Mouse (Mus musculus) MEL (cell line): Measurements from ENCODE around the gene Kdelc2. TPM values are rescaled to one million over a fixed set of nuclear protein-coding genes. Genes with fewer than 3 reads are reported as not detected.

Experiments used
- DNase-seq: peaks from one replicate; pipeline ENCODE4 v3.0.0; 2011; ENCODE audit warnings: low read depth, low spot score
- H3K27ac ChIP-seq: 2 replicates; pipeline ENCODE4 v1.5.1; 2012; ENCODE audit warnings: low read depth, mild to moderate bottlenecking, control low read depth, low read length, moderate library complexity; ENCODE audit not compliant: control insufficient read depth
- H3K27me3 ChIP-seq, 2 experiments: fragments of 150-350 bp in 1 of 2; sonication (generic) in 1 of 2; 2 replicates each; pipeline ENCODE4 v1.6.1; 2012; ENCODE audit warnings: low read length in 2 of 2, mild to moderate bottlenecking in 2 of 2, improper control_type of control experiment in 1 of 2, moderate library complexity in 1 of 2; ENCODE audit not compliant: insufficient read depth in 2 of 2, control insufficient read depth in 1 of 2
- H3K36me3 ChIP-seq, 2 experiments: 2 replicates each; pipeline ENCODE4 v1.6.1; 2012 to 2014; ENCODE audit warnings: low read length in 2 of 2, improper control_type of control experiment in 1 of 2, inconsistent platforms in 1 of 2, mild to moderate bottlenecking in 1 of 2; ENCODE audit not compliant: insufficient read depth in 2 of 2, control insufficient read depth in 1 of 2
- H3K4me1 ChIP-seq, 2 experiments: fragments of 150-350 bp in 1 of 2; sonication (generic) in 1 of 2; 2 replicates each; pipeline ENCODE4 v1.6.1; 2012; ENCODE audit warnings: low read length in 2 of 2, improper control_type of control experiment in 1 of 2, mild to moderate bottlenecking in 1 of 2; ENCODE audit not compliant: insufficient read depth in 2 of 2, control insufficient read depth in 1 of 2
- H3K4me3 ChIP-seq, 2 experiments: fragments of 150-350 bp in 1 of 2; sonication (generic) in 1 of 2; 2 replicates each; pipeline ENCODE4 v1.5.1; 2012; ENCODE audit warnings: low read depth in 2 of 2, low read length in 2 of 2, mild to moderate bottlenecking in 2 of 2, moderate library complexity in 2 of 2, control low read depth in 1 of 2, improper control_type of control experiment in 1 of 2; ENCODE audit not compliant: control insufficient read depth in 1 of 2, insufficient read depth in 1 of 2
- H3K79me2 ChIP-seq: 2 replicates; pipeline ENCODE4 v1.6.1; 2012; ENCODE audit warnings: mild to moderate bottlenecking, low read length, moderate library complexity; ENCODE audit not compliant: control insufficient read depth, poor library complexity, insufficient read depth
- H3K9ac ChIP-seq: 2 replicates; pipeline ENCODE4 v1.6.1; 2012; ENCODE audit warnings: low read depth, mild to moderate bottlenecking, control low read depth, low read length, moderate library complexity; ENCODE audit not compliant: control insufficient read depth, poor library complexity, severe bottlenecking
- H3K9me3 ChIP-seq: fragments of 150-350 bp; sonication (generic); replicated peaks from 2 replicates; pipeline ENCODE4 v1.6.1; 2012; ENCODE audit warnings: mild to moderate bottlenecking, low read length, improper control_type of control experiment, moderate library complexity; ENCODE audit not compliant: insufficient read depth
- BHLHE40 ChIP-seq: IDR thresholded peaks from 2 replicates; pipeline ENCODE4 v1.6.1; 2012; ENCODE audit warnings: low read depth, mild to moderate bottlenecking, inconsistent platforms, low read length, improper control_type of control experiment, borderline replicate concordance
- CHD1 ChIP-seq: IDR thresholded peaks from 2 replicates; pipeline ENCODE4 v1.6.1; 2012; ENCODE audit warnings: low read depth, mild to moderate bottlenecking, inconsistent platforms, low read length, improper control_type of control experiment
- CTCF ChIP-seq, 3 experiments: IDR thresholded peaks in 2 of 3; conservative IDR thresholded peaks in 1 of 3; 2 replicates each; pipeline ENCODE4 v1.5.1; 2011 to 2012; ENCODE audit warnings: low read length in 3 of 3, low read depth in 2 of 3, mild to moderate bottlenecking in 2 of 3, improper control_type of control experiment in 1 of 3, inconsistent platforms in 1 of 3, mixed read lengths in 1 of 3, moderate library complexity in 1 of 3; ENCODE audit not compliant: control insufficient read depth in 1 of 3, insufficient read depth in 1 of 3, poor library complexity in 1 of 3, severe bottlenecking in 1 of 3
- EP300 ChIP-seq, 2 experiments: IDR thresholded peaks; 2 replicates each; pipeline ENCODE4 v1.6.1; 2011; ENCODE audit warnings: improper control_type of control experiment in 2 of 2, low read length in 2 of 2, low read depth in 1 of 2, mild to moderate bottlenecking in 1 of 2
- GATA1 ChIP-seq: IDR thresholded peaks from 2 replicates; pipeline ENCODE4 v1.6.1; 2011; ENCODE audit warnings: low read depth, low read length, improper control_type of control experiment
- JUND ChIP-seq: IDR thresholded peaks from 2 replicates; pipeline ENCODE4 v1.6.1; 2011; ENCODE audit warnings: low read depth, mild to moderate bottlenecking, improper control_type of control experiment, low read length
- KAT2A ChIP-seq: conservative IDR thresholded peaks from 2 replicates; pipeline ENCODE4 v1.6.1; 2012; ENCODE audit warnings: low read depth, low read length, improper control_type of control experiment, inconsistent platforms
- MAX ChIP-seq: IDR thresholded peaks from 2 replicates; pipeline ENCODE4 v1.6.1; 2011; ENCODE audit warnings: low read length, improper control_type of control experiment
- MAZ ChIP-seq: IDR thresholded peaks from 2 replicates; pipeline ENCODE4 v1.6.1; 2012; ENCODE audit warnings: low read depth, mild to moderate bottlenecking, inconsistent platforms, low read length, improper control_type of control experiment
- RAD21 ChIP-seq: IDR thresholded peaks from 2 replicates; pipeline ENCODE4 v1.6.1; 2011; ENCODE audit warnings: mild to moderate bottlenecking, low read depth, low read length, improper control_type of control experiment
- RCOR1 ChIP-seq: IDR thresholded peaks from 2 replicates; pipeline ENCODE4 v1.6.1; 2012; ENCODE audit warnings: low read depth, mild to moderate bottlenecking, inconsistent platforms, low read length, improper control_type of control experiment
- SIN3A ChIP-seq: IDR thresholded peaks from 2 replicates; pipeline ENCODE4 v1.6.1; 2012; ENCODE audit warnings: low read length, improper control_type of control experiment, inconsistent platforms
- SMC3 ChIP-seq: IDR thresholded peaks from 2 replicates; pipeline ENCODE4 v1.6.1; 2011; ENCODE audit warnings: low read depth, low read length, improper control_type of control experiment
- USF2 ChIP-seq, 2 experiments: IDR thresholded peaks; 2 replicates each; pipeline ENCODE4 v1.6.1; 2011 to 2012; ENCODE audit warnings: improper control_type of control experiment in 2 of 2, low read length in 2 of 2, borderline replicate concordance in 1 of 2, inconsistent platforms in 1 of 2, low read depth in 1 of 2, mild to moderate bottlenecking in 1 of 2; ENCODE audit not compliant: insufficient read depth in 1 of 2
- ZKSCAN1 ChIP-seq: IDR thresholded peaks from 2 replicates; pipeline ENCODE4 v1.6.1; 2012; ENCODE audit warnings: low read depth, mild to moderate bottlenecking, inconsistent platforms, low read length, improper control_type of control experiment, moderate library complexity
- ZNF384 ChIP-seq: IDR thresholded peaks from 2 replicates; pipeline ENCODE4 v1.6.1; 2012; ENCODE audit warnings: low read depth, mild to moderate bottlenecking, inconsistent platforms, low read length, improper control_type of control experiment
- polyA plus RNA-seq, 2 experiments: library from polyadenylated mRNA; stranded (reverse) in 1 of 2; unstranded in 1 of 2; fragments of >175 nt in 1 of 2; fragments of >200 nt in 1 of 2; gene quantifications; 2 replicates each; pipeline versions ENCODE4 v1.2.1 to v1.2.4; 2012; ENCODE audit warnings: low replicate concordance in 2 of 2, low read depth in 1 of 2; ENCODE audit not compliant: insufficient read length in 2 of 2, insufficient read depth in 1 of 2, missing spikeins in 1 of 2
- total RNA-seq: library from RNA; depleted of rRNA; stranded (reverse); fragments of 300-350 nt; gene quantifications from 2 replicates; pipeline ENCODE4 v1.2.3, GENCODE M21; 2012

The Kdelc2 gene
- total and polyA plus RNA-seq, 3 experiments: 0.04 to 0.31 TPM; not detected in 1

DNA sequence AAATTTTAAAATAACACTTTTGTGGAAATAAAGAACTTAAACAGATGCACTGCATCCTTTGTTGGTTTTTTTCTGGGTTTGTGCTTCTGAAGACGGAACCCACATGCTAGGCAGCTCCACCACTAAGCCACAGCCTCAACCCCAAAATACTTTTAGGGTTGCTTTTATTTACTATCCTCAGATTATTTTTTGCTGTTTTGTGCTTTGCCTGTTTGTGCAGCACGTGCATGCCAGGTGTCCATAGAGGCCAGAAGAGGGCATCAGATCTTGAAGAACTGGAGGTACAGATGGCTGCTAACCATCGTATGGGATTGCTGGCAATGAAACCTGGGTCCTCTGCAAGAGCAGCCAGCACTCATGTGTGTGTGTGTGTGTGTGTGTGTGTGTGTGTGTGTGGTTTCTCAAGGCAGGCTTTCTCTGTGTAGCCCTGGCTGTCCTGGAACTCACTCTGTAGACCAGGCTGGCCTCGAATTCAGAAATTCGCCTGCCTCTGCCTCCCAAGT, 2.7 kb upstream of the Kdelc2 start:
- Histone ChIP-seq H3K27me3 (peaks cover 0 to 6% of the 10 kb centered on the region in 2 experiments; a peak in 2 of 4 replicates), H3K36me3 (peaks cover 0 to 4% of the 10 kb centered on the region in 2 experiments; a peak in 2 of 4 replicates), H3K4me3 (no peak overlapping the region), H3K9ac (no peak overlapping the region), H3K9me3 (no peaks in the 10 kb centered on the region), H3K27ac (no peak overlapping the region), H3K4me1 (peaks cover 2 to 3% of the 10 kb centered on the region in 2 experiments; a peak in 2 of 4 replicates), H3K79me2 (no peaks in the 10 kb centered on the region)
- TF ChIP-seq USF2 (IDR thresholded peaks at IDR 0.05; ENCODE audit: borderline replicate concordance in 1 of 2, insufficient read depth in 1 of 2, low read depth in 1 of 2, low read length in 2 of 2) (no peak), JUND (no peak), SMC3 (no peak), BHLHE40 (peak; percentile 7; the same call in 1 of the 2 replicates)
- no peak for DNase-seq

GRCm38 (mm10) chr9:53384873-53385272, 1.0 kb downstream of the Kdelc2 start:
- TF ChIP-seq BHLHE40: no peak
- no peak for TF ChIP-seq EP300 (IDR thresholded peaks at IDR 0.05; ENCODE audit: low read depth in 1 of 2, low read length in 2 of 2)
- TF ChIP-seq SIN3A: no peak
- no peak for TF ChIP-seq RCOR1
- TF ChIP-seq KAT2A: no peak
- no peak for TF ChIP-seq ZNF384
- TF ChIP-seq MAX: no peak
- no peak for TF ChIP-seq JUND
- no peak for TF ChIP-seq ZKSCAN1
- TF ChIP-seq RAD21: no peak
- TF ChIP-seq CHD1: no peak
- no peak for TF ChIP-seq MAZ
- no peak for TF ChIP-seq GATA1
- no peak for TF ChIP-seq CTCF (IDR thresholded peaks at IDR 0.05 in 2 of 3, conservative IDR thresholded peaks at IDR 0.05 in 1 of 3; ENCODE audit: control insufficient read depth in 1 of 3, insufficient read depth in 1 of 3, low read depth in 2 of 3, low read length in 3 of 3, poor library complexity in 1 of 3, severe bottlenecking in 1 of 3)
- H3K9me3 ChIP-seq: no peaks in the 10 kb centered on the region
- peaks cover 2 to 3% of the 10 kb centered on the region in 2 experiments; a peak in 2 of 4 replicates for H3K4me1 ChIP-seq
- H3K36me3 ChIP-seq: peaks cover 0 to 4% of the 10 kb centered on the region in 2 experiments; a peak in 2 of 4 replicates
- H3K27me3 ChIP-seq: peaks cover 4 to 7% of the 10 kb centered on the region in 2 experiments; a peak in 2 of 4 replicates
- H3K79me2 ChIP-seq: no peaks in the 10 kb centered on the region
- DNase-seq: no peak
- no peak overlapping the region for H3K9ac ChIP-seq
- no peak overlapping the region for H3K27ac ChIP-seq
- H3K4me3 ChIP-seq: no peak overlapping the region
